Mouse (Mus musculus) heart, postnatal 36 days (tissue): Measurements from ENCODE around the gene Fndc3b. TPM values are rescaled to one million over a fixed set of nuclear protein-coding genes. Genes with fewer than 3 reads are reported as not detected.
A peak's percentile ranks its signal among the peaks of the same experiment; 100 is the strongest.

Source experiments
- DNase-seq, 2 experiments: peaks; one replicate each; pipeline ENCODE4 v3.0.0; 2021 to 2022
- intact Hi-C: fragments of 180-260 bp; cut with DNase I; formaldehyde crosslinking; loops from one replicate; pipeline ENCODE4 v1.15.1; 2025
- total RNA-seq, 2 experiments: library from RNA; stranded (reverse); gene quantifications; 2 replicates each; pipeline ENCODE4 v1.2.3; 2021

Fndc3b gene
- 10 to 100 TPM; 58.3 to 58.7 TPM for total RNA-seq

DNA sequence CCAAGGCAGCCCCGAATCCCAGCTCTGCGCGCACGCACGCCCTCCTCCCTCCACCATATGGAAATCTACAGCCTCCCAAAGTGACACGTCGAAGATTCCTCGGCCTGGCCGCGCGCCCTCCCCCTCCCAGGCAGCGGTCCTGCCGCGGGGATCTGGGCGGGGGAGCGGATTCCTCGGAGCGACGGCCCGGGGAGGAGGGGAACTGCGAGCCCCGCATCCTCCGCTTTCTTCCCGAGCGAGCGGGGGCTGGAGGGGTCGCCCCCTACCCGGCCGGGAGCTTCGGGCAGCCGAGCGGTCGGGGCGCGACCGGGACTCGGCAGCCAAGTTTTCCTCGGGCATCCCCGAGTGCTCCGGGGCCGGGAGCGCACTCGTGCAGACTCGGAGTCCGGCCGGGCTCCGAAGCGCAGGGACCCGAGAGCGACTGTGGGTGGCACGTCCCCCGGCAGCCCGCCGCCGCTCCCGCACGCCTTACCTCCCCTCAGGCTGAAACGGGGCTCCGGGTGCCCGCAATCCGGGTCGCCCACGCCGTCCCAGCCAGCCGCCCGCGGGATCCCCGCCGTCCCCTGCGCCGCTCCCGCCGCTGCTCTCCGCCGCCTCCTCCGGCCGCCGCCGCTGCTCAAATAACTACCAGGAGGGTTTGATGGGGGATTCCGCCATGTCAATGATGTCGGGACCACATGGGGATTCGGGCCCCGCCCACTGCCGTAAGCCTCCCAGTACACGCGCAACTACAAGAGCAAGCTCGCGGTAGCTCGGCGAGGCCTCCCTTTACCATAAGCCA lies at the start of gene Fndc3b:
Gene Fndc3b (minus strand): TSS at position 660 of the 781 bp plus-strand sequence.
- intact Hi-C loops = loop anchor here (2.0 to 10.0 kb wide), 7 partner anchors 56 to 394 kb away; partner anchors contain the start of gene Pld1
- DNase-seq = peak; percentile 92 to 93

- intact Hi-C loops = no loop called here
- DNase-seq = no peak
These were observed 49.2 kb upstream of the Fndc3b start for GRCm38 (mm10) chr3:27760278-27760677.

DNA sequence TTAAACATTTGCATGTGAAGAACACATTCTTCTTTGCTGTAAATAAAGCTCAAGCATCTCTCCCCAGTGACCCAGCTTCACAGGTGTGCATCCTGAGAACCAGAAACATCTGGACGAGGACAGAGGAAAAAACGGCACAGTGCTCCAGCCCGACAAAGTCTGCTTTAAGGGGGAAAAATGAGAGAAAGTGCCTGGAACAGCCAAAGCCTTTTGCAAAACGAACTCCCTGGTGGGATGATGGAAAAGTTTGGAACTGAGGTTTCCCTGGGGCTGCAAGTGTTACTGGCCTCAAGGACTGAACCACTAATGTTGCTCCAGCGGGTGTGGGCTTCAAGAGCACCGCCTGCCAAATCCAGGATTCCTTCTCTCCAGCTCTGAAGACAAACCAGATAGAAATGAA lies 47.9 kb upstream of the Fndc3b start:
- intact Hi-C loops = no loop called here
- peak; percentile 32 to 56 for DNase-seq

- intact Hi-C loops = no loop called here
- DNase-seq = peak in 1 of 2 experiments; percentile 13
These were observed 40.5 kb upstream of the Fndc3b start for GRCm38 (mm10) chr3:27751657-27752056.

- no peak for DNase-seq
- intact Hi-C loops = no loop called here
These were observed 40.0 kb upstream of the Fndc3b start for GRCm38 (mm10) chr3:27751156-27751555.

- intact Hi-C loops = no loop called here
These were observed 34.5 kb upstream of the Fndc3b start for GRCm38 (mm10) chr3:27745651-27746050.

GRCm38 (mm10) chr3:27744754-27745153 lies 33.6 kb upstream of the Fndc3b start:
- no peak for DNase-seq
- intact Hi-C loops = no loop called here

More at GRCm38 (mm10) chr3:27745651-27746050, 34.5 kb upstream of the Fndc3b start:
- no peak for DNase-seq

DNA sequence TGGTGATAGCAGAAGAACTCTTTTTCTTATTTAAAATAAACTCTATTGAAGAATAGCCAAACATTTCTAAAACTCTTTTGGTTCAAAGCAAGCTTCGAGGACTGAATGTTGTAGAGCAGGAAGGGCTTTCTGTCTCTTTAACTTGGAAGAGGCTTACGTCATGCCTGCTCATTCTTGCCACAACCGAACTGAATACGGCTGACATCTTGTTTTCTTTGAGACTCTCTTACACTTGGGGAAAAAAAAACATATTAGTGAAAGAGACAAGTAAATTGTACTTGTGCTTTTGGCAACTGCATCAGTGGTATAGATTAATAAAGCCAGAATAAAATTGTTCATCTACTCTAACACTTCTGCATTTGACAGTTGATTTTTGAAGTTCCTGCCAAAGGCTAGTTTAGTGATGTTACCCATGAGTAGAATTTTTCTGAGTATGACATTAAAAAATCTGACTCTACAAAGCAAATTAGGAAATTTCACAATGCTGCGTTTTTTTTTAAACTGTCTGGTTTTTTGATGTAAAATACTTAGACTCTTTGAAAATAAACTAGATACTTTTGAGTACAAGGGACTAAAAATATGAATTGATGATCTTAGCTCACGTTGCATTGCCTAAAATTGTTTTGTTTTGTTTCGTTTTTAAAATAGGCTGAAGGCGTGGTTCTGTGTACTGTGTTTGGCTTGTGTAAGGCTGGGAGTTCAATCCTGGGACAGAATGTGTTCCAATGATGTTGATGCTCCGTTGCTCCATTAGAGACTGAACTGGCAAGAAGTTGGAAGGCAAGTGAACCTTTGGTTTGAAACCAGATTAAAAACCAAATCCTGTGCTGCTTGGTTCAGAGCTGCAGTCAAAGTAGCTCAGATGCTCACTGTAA lies 32.4 kb upstream of the Fndc3b start:
- intact Hi-C loops = no loop called here
- no peak for DNase-seq

DNA sequence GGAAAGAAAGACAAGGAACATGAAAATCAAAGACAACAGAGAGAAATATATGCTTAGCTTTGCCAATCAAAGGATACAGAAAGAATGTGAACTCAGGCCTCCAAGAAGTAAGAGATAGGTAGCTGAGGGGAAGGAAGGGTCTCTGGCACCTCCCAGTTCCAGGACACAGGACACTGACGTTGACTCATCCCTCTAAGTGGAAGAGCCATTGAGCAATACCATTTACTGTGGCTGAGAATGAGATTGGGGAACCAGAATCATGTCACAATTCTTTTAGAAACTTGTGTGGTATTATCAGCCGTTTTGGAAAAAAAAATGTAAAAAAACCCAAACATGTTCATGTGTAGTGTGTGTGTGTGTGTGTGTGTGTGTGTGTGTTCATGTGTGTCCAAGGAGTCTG lies 31.0 kb upstream of the Fndc3b start:
- intact Hi-C loops = no loop called here
- DNase-seq = no peak

- intact Hi-C loops = no loop called here
- no peak for DNase-seq
These were observed 29.0 kb upstream of the Fndc3b start for GRCm38 (mm10) chr3:27740136-27740535.

DNA sequence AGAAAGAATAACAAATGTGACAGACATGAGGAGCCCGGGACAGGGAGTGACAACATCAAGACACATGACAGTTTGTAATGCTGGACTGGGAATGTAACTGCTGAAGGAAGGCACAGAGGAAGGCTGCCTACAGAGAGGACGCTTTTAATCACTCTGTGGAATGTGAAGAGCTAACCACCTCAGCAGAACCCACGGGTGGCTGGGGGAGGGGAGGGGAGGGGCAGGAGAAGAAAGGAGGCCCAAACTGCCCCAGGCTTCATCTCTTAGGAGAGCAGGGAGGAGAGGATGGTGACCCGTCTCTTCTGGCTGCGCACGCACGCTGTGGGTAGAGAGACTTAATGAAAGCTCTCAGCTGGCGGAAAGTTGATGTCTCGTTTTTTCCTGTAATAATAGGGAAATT lies 25.1 kb upstream of the Fndc3b start:
- intact Hi-C loops = no loop called here
- no peak for DNase-seq

- intact Hi-C loops = no loop called here
- no peak for DNase-seq
These were observed 24.0 kb upstream of the Fndc3b start for GRCm38 (mm10) chr3:27735113-27735512.

DNA sequence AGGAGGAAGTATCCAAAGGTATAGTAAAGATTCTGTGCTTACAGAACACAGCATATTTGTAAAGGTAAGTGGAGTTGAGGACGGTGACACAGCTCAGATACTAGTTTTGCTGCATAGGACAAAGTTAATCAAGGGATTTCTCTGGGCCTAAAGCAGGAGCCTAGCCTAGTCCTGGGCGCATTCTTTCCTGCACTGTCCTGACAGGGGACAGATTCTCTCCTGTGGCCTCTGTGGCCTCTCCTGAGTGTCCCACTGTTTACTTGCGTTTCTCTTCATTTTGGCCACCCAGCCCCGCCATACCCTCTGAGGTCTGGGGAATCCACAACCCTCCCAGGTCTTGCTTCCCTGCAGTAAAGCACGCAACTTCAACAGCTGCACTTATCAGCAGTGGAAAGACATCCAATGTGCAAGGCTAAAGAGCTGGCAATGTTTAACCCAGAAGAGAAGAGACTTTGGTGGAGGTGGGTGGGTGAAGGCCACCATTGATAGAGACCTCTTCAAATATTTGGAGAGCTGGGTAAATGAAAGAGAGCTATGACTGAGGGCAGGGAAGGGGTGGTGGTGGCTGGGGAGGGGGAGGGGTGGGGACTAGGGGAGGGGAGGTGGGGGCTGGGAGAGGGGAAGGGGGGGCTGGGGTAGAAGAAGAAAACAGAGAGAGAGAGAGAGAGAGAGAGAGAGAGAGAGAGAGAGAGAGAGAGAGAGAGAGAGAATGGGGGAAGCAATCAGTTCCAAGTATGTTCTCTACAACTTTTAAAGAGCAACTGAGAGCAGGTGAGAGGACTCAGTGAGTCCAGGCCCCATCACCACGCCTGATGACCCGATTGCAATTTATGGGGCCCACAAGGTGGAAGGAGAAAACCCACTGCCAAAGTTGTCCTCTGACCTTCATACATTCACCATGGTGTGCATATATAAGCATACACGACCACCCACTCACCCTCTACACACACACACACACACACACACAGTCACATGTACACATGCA lies 18.0 kb upstream of the Fndc3b start:
- no peak for DNase-seq
- intact Hi-C loops = loop anchor here (5.0 kb wide), 1 partner anchor 133 kb away; no protein-coding TSS in a partner anchor

DNA sequence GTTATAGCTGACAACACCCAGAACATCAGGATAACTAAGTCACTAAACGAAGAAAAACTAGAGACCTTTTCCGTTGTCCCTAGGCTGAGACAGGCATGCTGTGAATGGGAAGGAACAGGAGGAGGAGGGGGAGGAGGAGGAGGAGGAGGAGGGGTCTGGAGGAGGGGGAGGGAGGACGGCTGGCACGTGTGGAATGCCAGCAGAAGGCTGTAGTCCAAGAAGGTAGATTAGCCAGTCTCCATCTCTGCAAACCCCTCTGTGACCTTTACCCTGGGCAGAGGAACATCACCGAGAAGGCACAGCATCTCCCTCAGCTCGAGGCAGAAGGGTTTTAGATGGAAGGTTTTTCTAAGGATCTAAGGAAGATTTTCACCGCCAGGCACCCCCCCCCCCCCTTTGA lies 17.1 kb upstream of the Fndc3b start:
- intact Hi-C loops = loop anchor here (5.0 kb wide), 1 partner anchor 134 kb away; no protein-coding TSS in a partner anchor

DNA sequence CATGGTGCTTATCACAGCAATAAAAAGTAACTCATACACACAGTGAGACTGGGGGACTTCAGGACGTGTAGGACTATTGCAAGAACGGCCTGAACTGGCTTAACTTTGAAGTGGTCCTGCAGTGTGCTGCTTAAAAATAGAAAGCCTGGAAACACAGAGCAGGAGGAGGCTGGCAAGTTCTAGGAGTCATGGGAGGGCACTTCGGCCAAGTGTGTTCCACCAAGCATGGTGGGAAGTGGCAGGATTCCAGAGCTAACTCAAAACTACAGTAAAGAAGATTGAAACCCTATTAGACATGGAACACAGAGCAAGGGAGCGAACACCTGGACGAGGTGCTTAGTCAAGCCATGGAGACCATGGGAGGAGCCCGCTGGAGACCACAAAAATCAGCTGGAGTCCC lies 14.6 kb upstream of the Fndc3b start:
- peak; percentile 23 to 46 for DNase-seq
- intact Hi-C loops = loop anchor here (5.0 kb wide), 1 partner anchor 137 kb away; no protein-coding TSS in a partner anchor

More for the DNA sequence above, 17.1 kb upstream of the Fndc3b start:
- DNase-seq = no peak

GRCm38 (mm10) chr3:27724208-27724607 lies 13.1 kb upstream of the Fndc3b start:
- DNase-seq = no peak
- intact Hi-C loops = no loop called here

DNA sequence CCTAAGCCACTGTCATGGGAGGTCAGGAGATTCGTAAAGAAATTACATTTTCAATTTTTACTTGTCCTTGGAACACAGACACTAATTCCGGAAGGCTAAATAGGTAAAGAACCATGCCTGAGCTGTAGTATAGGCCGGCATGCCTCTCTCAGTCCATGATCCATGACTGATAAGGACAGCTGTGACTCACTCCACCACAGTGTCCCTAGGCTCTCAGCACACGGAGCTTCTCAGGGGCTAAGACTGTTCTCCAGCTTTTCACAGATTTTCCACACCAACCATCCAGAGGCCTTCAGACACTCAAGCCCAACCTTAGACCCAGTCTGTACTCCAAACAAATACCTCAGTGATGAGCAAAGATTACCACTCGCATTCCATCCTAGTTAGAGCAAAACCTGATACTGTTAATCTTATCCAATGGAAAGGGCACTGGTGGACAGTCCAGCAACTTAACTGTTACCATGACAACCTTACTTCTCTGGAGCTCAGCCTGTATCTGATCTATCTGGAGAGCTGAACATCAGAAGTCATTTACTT lies 7.8 kb upstream of the Fndc3b start:
- DNase-seq = no peak
- intact Hi-C loops = loop anchor here (10.0 kb wide), 1 partner anchor 386 kb away; no protein-coding TSS in a partner anchor

DNA sequence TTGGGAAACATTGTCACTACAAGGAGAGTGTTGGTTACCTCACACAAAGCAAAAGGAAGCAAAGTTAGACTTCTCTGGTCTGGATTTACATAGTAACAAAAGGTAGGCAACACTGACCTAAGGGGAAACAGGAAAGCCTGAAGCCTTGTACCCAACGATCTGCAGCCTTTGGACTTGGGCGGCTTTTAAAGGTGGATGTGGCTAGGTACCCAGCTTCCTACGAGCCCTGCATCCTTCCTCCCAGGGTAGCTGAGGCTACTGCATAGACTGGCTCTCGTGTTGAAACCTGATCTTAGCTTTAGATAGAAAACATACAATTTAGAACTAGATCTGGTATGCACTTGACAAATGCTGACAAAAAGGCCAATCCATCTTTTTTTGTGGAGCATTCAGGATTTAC lies 2.9 kb upstream of the Fndc3b start:
- intact Hi-C loops = loop anchor here (5.0 to 10.0 kb wide), 4 partner anchors 137 to 391 kb away; no protein-coding TSS in a partner anchor
- DNase-seq = no peak

DNA sequence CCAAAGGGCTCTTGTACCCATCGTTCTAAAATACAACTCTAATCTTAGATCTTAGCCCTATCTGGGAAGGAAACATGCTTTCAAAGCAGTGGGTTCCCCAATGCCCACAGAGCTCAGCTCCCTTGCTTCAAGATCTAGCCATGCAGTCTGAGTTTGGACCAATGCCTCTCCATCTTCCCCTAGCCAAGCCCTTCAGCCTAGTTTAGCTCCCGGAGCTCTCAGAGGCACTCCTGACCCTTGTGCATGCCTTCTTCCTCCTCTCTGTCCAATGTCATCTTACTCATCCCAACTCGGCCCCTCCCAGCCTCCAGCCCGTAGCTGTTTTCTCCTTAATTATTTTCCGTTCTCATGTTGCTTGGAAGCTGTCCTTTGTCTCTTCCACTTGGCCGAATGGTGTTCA lies 1.3 kb upstream of the Fndc3b start:
- intact Hi-C loops = loop anchor here (5.0 to 10.0 kb wide), 4 partner anchors 135 to 392 kb away; no protein-coding TSS in a partner anchor
- DNase-seq = no peak
